Mouse (Mus musculus) neural tube, embryonic 12.5 days (tissue): ENCODE data around the gene Pdx1. TPM values are rescaled to one million over a fixed set of nuclear protein-coding genes. Genes with fewer than 3 reads are reported as not detected.
A peak's percentile ranks its signal among the peaks of the same experiment; 100 is the strongest.

ENCODE experiments used
- ATAC-seq: fragments of 200-750 bp; cut with Nextera tagmentation; 2 replicates; pipeline ENCODE4 v1.8.0; 2017; ENCODE audit warnings: low read depth, mild to moderate bottlenecking, moderate TSS enrichment, moderate library complexity; ENCODE audit not compliant: low FRiP score
- H3K27ac ChIP-seq: fragments of 300-500 bp; sonication (generic); 2 replicates; pipeline ENCODE4 v1.5.1; 2016
- H3K27me3 ChIP-seq: fragments of 300-500 bp; sonication (generic); replicated peaks from 2 replicates; pipeline ENCODE4 v1.6.1; 2016; ENCODE audit warnings: mild to moderate bottlenecking
- H3K36me3 ChIP-seq: fragments of 300-500 bp; sonication (generic); 2 replicates; pipeline ENCODE4 v1.6.1; 2016; ENCODE audit warnings: mild to moderate bottlenecking
- H3K4me1 ChIP-seq: fragments of 300-500 bp; sonication (generic); 2 replicates; pipeline ENCODE4 v1.6.1; 2016
- H3K4me2 ChIP-seq: fragments of 300-500 bp; sonication (generic); replicated peaks from 2 replicates; pipeline ENCODE4 v1.6.1; 2016; ENCODE audit warnings: mild to moderate bottlenecking
- H3K4me3 ChIP-seq: fragments of 300-500 bp; sonication (generic); 2 replicates; pipeline ENCODE4 v1.5.1; 2016
- H3K9ac ChIP-seq: fragments of 300-500 bp; sonication (generic); 2 replicates; pipeline ENCODE4 v1.6.1; 2016; ENCODE audit warnings: mild to moderate bottlenecking
- H3K9me3 ChIP-seq: fragments of 300-500 bp; sonication (generic); 2 replicates; pipeline ENCODE4 v1.6.1; 2016; ENCODE audit warnings: mild to moderate bottlenecking
- WGBS: fragments of 180-500 bp; shearing (Covaris S2); methylation state at CpG from one replicate; pipeline ENCODE4 v1.1.7; 2016; 5-methylcytosine and 5-hydroxymethylcytosine counted together
- polyA plus RNA-seq: library from polyadenylated mRNA; unstranded; fragments of >200 nt; fragmentation: Nextera tagmentation; extraction: Ambion mirVana; gene quantifications from 2 replicates; pipeline ENCODE4 v1.2.1, GENCODE M21; 2016

The Pdx1 gene
- not detected in 2 replicates for polyA plus RNA-seq

DNA sequence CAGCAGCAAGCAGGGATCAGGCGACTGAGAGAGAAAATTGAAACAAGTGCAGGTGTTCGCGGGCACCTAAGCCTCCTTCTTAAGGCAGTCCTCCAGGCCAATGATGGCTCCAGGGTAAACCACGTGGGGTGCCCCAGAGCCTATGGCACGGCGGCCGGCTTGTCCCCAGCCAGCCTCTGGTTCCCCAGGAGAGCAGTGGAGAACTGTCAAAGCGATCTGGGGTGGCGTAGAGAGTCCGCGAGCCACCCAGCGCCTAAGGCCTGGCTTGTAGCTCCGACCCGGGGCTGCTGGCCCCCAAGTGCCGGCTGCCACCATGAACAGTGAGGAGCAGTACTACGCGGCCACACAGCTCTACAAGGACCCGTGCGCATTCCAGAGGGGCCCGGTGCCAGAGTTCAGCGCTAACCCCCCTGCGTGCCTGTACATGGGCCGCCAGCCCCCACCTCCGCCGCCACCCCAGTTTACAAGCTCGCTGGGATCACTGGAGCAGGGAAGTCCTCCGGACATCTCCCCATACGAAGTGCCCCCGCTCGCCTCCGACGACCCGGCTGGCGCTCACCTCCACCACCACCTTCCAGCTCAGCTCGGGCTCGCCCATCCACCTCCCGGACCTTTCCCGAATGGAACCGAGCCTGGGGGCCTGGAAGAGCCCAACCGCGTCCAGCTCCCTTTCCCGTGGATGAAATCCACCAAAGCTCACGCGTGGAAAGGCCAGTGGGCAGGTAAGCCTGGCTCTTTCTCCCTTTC lies at the start of gene Pdx1:
TSS of gene Pdx1 (plus strand) at position 34 of the 747 bp plus-strand sequence.
- Histone ChIP-seq H3K9ac (no peak within 1 kb of the TSS), H3K4me3 (peak within 1 kb of the TSS; percentile 7; the same call in 1 of the 2 replicates), H3K4me1 (0 out of 2 replicates have a peak, but pooled peaks cover 5% of the 10 kb centered on the region), H3K9me3 (no peaks in the 10 kb centered on the region), H3K27me3 (peaks cover 96% of the 10 kb centered on the region), H3K36me3 (no peaks in the 10 kb centered on the region), H3K4me2 (peak within 1 kb of the TSS; percentile 18; the same call in 1 of the 2 replicates), H3K27ac (no peak within 1 kb of the TSS)
- WGBS: under 1% methylated on average over 44 of the region's 44 CpGs
- ATAC-seq: 0 out of 2 replicates have a peak, but pooled peaks have one; percentile 50

DNA sequence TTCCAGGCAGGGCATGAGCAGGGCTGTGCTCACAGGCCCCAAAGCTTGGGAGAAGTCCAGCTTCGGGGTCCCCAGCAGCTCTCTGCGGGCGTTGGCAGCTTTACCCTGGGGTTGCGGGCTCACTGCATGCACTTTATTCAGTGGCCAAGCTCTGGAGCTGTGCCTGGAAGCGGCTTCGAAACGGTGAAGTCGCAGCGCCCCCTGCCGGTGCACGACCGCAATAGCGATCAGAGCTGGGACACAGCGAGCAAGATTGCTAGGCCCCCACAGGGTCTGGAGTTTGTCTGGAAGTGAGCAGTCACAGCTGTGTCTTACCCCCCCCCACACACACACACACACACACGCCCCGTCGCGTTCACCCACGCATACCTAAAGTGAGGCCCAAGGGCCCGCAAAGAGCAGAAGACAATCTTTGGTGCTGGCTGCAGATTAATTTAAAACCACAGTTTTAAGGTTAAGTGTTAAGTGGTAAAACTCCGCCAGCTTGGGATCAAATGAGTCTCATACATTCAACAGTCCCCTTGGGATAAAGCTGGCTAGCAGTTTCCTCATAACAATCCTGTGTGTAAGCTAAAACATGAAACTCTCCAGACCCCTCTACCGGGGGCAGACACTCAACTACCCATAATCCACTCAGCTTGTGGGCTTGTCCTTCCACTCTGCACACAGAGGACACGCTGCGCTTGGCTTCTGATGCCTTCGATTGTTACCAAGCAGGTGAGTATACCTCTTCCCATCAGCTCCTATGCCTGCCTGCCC lies 42.2 kb upstream of the Pdx1 start:
- Histone ChIP-seq H3K36me3 (no peaks in the 10 kb centered on the region), H3K27ac (no peak overlapping the region), H3K9me3 (no peaks in the 10 kb centered on the region), H3K4me2 (no peak overlapping the region; the same call in 1 of the 2 replicates), H3K4me1 (peaks cover 28% of the 10 kb centered on the region), H3K9ac (no peak overlapping the region), H3K4me3 (no peak overlapping the region), H3K27me3 (peaks cover 50% of the 10 kb centered on the region)
- 18% methylated on average over 25 of the region's 25 CpGs for WGBS
- peak; percentile 78; the same call in 1 of the 2 replicates for ATAC-seq

GRCm38 (mm10) chr5:147235406-147236309 lies 34.1 kb upstream of the Pdx1 start:
- Histone ChIP-seq H3K9me3 (no peaks in the 10 kb centered on the region), H3K27ac (no peak overlapping the region), H3K4me1 (no peaks in the 10 kb centered on the region), H3K36me3 (no peaks in the 10 kb centered on the region), H3K4me3 (no peak overlapping the region), H3K9ac (no peak overlapping the region), H3K4me2 (no peak overlapping the region), H3K27me3 (peaks cover 3% of the 10 kb centered on the region; the same call in 1 of the 2 replicates)
- ATAC-seq: no peak
- WGBS: 54% methylated on average over 21 of the region's 21 CpGs

DNA sequence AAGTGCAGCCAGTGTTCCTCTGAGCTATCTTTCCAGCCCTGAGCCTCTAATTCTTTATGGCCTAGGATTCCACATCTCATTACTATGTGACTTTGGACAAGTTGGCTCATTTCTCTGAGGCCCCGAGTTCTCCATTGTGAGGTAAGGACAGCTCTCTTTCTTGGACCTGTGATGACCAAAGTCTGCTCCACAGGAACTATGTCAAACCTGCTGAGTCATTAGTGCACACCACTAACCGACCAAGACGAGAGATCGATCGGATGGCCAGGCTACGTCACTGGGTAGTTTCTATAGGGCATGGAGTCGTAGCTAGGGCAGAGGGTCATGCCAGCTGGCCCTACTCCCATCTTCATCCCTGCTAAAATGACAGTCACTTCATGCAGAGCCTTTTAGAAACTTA lies 25.9 kb upstream of the Pdx1 start:
- H3K36me3 ChIP-seq: no peaks in the 10 kb centered on the region
- H3K27ac ChIP-seq: no peak overlapping the region
- no peaks in the 10 kb centered on the region for H3K4me1 ChIP-seq
- H3K9me3 ChIP-seq: no peaks in the 10 kb centered on the region
- WGBS: 90% methylated on average over 7 of the region's 7 CpGs
- no peaks in the 10 kb centered on the region; the same call in 1 of the 2 replicates for H3K27me3 ChIP-seq
- no peak overlapping the region for H3K9ac ChIP-seq
- H3K4me3 ChIP-seq: no peak overlapping the region
- ATAC-seq: no peak
- no peak overlapping the region for H3K4me2 ChIP-seq

DNA sequence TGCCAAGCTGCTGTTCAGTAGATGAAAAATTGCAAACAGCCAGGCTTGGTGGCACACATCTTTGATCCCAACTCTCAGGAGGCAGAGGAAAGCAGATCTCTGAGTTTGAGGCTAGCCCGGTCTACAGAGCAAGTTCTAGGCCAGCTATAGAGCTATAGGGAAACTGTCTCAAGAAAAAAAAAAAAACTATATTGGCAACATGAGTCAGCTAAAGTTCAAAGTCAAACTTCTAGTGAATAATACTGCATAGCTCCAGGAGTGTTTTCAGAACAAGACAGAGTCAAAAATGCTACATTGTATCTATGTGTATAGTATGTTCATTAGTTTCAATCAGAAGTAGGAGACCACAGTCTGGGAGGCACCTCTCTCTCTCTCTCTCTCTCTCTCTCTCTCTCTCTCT lies 9.6 kb upstream of the Pdx1 start:
- WGBS: 95% methylated on average over 1 of the region's 1 CpGs
- ATAC-seq: no peak

GRCm38 (mm10) chr5:147260778-147261177 lies 9.0 kb upstream of the Pdx1 start:
- Histone ChIP-seq H3K9me3 (no peaks in the 10 kb centered on the region), H3K4me2 (no peak overlapping the region), H3K4me1 (no peaks in the 10 kb centered on the region), H3K27me3 (peaks cover 10% of the 10 kb centered on the region), H3K27ac (no peak overlapping the region), H3K9ac (no peak overlapping the region), H3K36me3 (no peaks in the 10 kb centered on the region), H3K4me3 (no peak overlapping the region)
- WGBS: 75% methylated on average over 4 of the region's 4 CpGs
- ATAC-seq: no peak

More for the DNA sequence above, 9.6 kb upstream of the Pdx1 start:
- no peaks in the 10 kb centered on the region for H3K4me1 ChIP-seq
- H3K9me3 ChIP-seq: no peaks in the 10 kb centered on the region
- no peak overlapping the region for H3K4me2 ChIP-seq
- H3K4me3 ChIP-seq: no peak overlapping the region
- peaks cover 5% of the 10 kb centered on the region; the same call in 1 of the 2 replicates for H3K27me3 ChIP-seq
- H3K9ac ChIP-seq: no peak overlapping the region
- H3K27ac ChIP-seq: no peak overlapping the region
- no peaks in the 10 kb centered on the region for H3K36me3 ChIP-seq

GRCm38 (mm10) chr5:147261899-147262541 lies 7.7 kb upstream of the Pdx1 start:
- no peaks in the 10 kb centered on the region for H3K36me3 ChIP-seq
- H3K4me3 ChIP-seq: no peak overlapping the region
- H3K27me3 ChIP-seq: peaks cover 23% of the 10 kb centered on the region
- no peak overlapping the region for H3K4me2 ChIP-seq
- H3K4me1 ChIP-seq: no peaks in the 10 kb centered on the region
- no peaks in the 10 kb centered on the region for H3K9me3 ChIP-seq
- no peak for ATAC-seq
- no peak overlapping the region for H3K9ac ChIP-seq
- 36% methylated on average over 11 of the region's 11 CpGs for WGBS
- no peak overlapping the region for H3K27ac ChIP-seq

DNA sequence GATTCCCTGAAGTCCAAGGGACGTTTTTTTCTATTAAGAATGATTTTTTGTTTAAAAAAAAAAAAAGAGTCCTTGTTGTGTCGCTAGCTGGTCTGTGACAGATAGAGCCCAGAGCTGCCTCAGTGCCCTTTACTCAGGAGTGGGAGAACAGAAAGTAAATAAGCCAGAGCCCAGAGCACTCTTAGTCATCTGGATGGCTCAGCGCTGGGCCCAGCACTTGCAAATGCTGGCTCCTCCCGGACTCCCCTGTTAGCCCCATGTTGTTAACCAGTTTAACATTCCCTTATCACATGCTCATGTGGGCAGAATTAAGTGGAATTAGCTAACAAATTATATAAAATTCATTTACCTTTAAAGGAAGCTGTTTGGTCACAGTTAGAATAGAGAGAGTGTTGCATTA lies 5.8 kb upstream of the Pdx1 start:
- no peak overlapping the region for H3K27ac ChIP-seq
- ATAC-seq: no peak
- no peak overlapping the region for H3K9ac ChIP-seq
- no peak overlapping the region for H3K4me3 ChIP-seq
- 31% methylated on average over 4 of the region's 4 CpGs for WGBS
- no peak overlapping the region for H3K4me2 ChIP-seq
- H3K36me3 ChIP-seq: no peaks in the 10 kb centered on the region
- no peaks in the 10 kb centered on the region for H3K4me1 ChIP-seq
- H3K9me3 ChIP-seq: no peaks in the 10 kb centered on the region
- H3K27me3 ChIP-seq: peaks cover 42% of the 10 kb centered on the region

GRCm38 (mm10) chr5:147267434-147267833 lies 2.3 kb upstream of the Pdx1 start:
- no peak for ATAC-seq
- Histone ChIP-seq H3K4me1 (no peaks in the 10 kb centered on the region), H3K4me3 (no peak overlapping the region), H3K36me3 (no peaks in the 10 kb centered on the region), H3K27me3 (peaks cover 74% of the 10 kb centered on the region), H3K9ac (no peak overlapping the region), H3K27ac (no peak overlapping the region), H3K4me2 (no peak overlapping the region), H3K9me3 (no peaks in the 10 kb centered on the region)
- WGBS: 4% methylated on average over 6 of the region's 6 CpGs

DNA sequence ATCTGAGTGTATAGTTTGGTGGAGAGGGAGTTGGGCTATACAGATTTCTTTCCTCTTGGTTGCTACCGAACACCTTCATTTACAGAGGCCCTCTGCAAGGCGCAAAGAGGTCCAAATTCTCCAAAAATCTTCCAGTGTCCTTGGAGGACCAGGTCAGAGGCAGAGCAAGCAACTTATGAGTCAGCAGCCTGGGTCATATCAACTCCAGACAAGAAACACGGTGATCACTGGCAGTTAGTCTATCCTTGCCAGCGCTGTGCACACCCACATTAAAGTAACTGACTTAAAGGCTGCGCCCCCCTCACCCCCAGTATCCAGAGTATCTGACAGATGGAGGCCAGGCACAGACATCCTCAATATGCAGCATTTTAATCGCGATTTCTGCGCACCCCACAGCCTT lies 1.0 kb upstream of the Pdx1 start:
- H3K9ac ChIP-seq: no peak overlapping the region
- H3K4me2 ChIP-seq: no peak overlapping the region
- 4% methylated on average over 8 of the region's 8 CpGs for WGBS

DNA sequence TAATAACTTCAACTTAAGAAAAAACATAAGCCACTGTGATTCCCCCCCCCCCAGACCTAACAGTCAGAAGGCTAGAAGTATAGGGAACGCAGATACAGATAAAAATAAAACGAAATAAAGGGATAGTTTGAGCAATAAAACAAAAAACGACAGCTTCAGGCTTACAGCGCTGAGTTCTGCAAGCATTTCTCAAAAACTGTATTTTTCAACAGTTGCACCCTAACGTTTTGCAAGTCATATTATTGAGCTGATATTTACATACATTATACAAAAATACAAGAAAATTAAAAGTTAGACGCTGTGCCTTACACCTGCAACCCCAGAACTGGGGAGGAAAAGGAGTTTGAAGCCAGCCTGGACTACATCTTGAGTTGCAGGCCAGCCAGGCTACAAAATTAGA lies 388 bp upstream of the Pdx1 start:
- Histone ChIP-seq H3K9me3 (no peaks in the 10 kb centered on the region), H3K27ac (no peak overlapping the region), H3K4me1 (0 out of 2 replicates have a peak, but pooled peaks cover 3% of the 10 kb centered on the region), H3K4me3 (no peak overlapping the region), H3K36me3 (no peaks in the 10 kb centered on the region), H3K9ac (no peak overlapping the region), H3K4me2 (no peak overlapping the region), H3K27me3 (peaks cover 89% of the 10 kb centered on the region)
- ATAC-seq: no peak
- WGBS: 5% methylated on average over 6 of the region's 6 CpGs

More for the DNA sequence above, 1.0 kb upstream of the Pdx1 start:
- H3K4me1 ChIP-seq: no peaks in the 10 kb centered on the region
- H3K27me3 ChIP-seq: peaks cover 84% of the 10 kb centered on the region
- no peaks in the 10 kb centered on the region for H3K36me3 ChIP-seq
- H3K9me3 ChIP-seq: no peaks in the 10 kb centered on the region
- ATAC-seq: no peak
- no peak overlapping the region for H3K27ac ChIP-seq
- no peak overlapping the region for H3K4me3 ChIP-seq
